Mouse (Mus musculus) embryonic facial prominence, embryonic 13.5 days (tissue): ENCODE results near the gene Uqcc2. TPM values are rescaled to one million over a fixed set of nuclear protein-coding genes. Genes with fewer than 3 reads are reported as not detected.

Experiments
- ATAC-seq: fragments of 200-750 bp; cut with Nextera tagmentation; 2 replicates; pipeline ENCODE4 v1.8.0; 2017; ENCODE audit warnings: low read depth; ENCODE audit not compliant: insufficient number of reproducible peaks, insufficient read depth, low FRiP score, low TSS enrichment
- H3K27ac ChIP-seq: fragments of 300-500 bp; sonication (generic); 2 replicates; pipeline ENCODE4 v1.5.1; 2015; ENCODE audit warnings: moderate library complexity, mild to moderate bottlenecking, inconsistent platforms
- H3K27me3 ChIP-seq: fragments of 300-500 bp; sonication (generic); 2 replicates; pipeline ENCODE4 v1.6.1; 2015; ENCODE audit warnings: mild to moderate bottlenecking, inconsistent platforms
- H3K36me3 ChIP-seq: fragments of 300-500 bp; sonication (generic); 2 replicates; pipeline ENCODE4 v1.6.1; 2015; ENCODE audit warnings: mild to moderate bottlenecking, inconsistent platforms
- H3K4me1 ChIP-seq: fragments of 300-500 bp; sonication (generic); 2 replicates; pipeline ENCODE4 v1.6.1; 2015; ENCODE audit warnings: inconsistent platforms
- H3K4me2 ChIP-seq: fragments of 300-500 bp; sonication (generic); 2 replicates; pipeline ENCODE4 v1.6.1; 2015; ENCODE audit warnings: moderate library complexity, mild to moderate bottlenecking, inconsistent platforms
- H3K4me3 ChIP-seq: fragments of 300-500 bp; sonication (generic); 2 replicates; pipeline ENCODE4 v1.5.1; 2015; ENCODE audit warnings: mild to moderate bottlenecking, inconsistent platforms
- H3K9ac ChIP-seq: fragments of 300-500 bp; sonication (generic); 2 replicates; pipeline ENCODE4 v1.6.1; 2015; ENCODE audit warnings: mild to moderate bottlenecking, inconsistent platforms
- H3K9me3 ChIP-seq: fragments of 300-500 bp; sonication (generic); 2 replicates; pipeline ENCODE4 v1.6.1; 2016; ENCODE audit warnings: inconsistent platforms
- WGBS: fragments of 180-500 bp; shearing (Covaris S2); methylation state at CpG from one replicate; pipeline ENCODE4 v1.1.7; 2015; ENCODE audit warnings: mixed read lengths; 5-methylcytosine and 5-hydroxymethylcytosine counted together
- polyA plus RNA-seq: library from polyadenylated mRNA; unstranded; fragments of >200 nt; fragmentation: Nextera tagmentation; extraction: Ambion mirVana; gene quantifications from 2 replicates; pipeline ENCODE4 v1.2.1, GENCODE M21; 2015

The Uqcc2 gene
- polyA plus RNA-seq, 1 experiment from 2014 or later = 350 TPM

DNA sequence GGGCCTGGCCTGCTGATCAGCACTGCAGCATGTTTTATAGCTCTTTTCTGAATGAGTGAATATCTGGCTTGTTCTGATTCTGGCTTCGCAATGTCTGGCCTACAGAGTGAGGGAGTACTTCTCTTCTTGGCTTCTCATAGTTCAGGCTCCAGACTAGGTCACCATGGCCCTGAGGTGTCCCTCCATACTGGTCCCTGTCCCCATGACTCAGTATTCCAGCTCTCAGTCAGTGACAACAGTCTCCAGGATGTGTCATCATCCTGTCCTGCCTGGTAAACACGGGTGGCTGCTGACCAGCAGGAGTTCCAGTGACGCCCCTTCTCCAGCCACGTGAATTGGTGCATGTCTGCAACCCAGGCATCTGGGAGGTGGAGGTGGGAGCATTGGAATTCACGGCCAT is 37.4 kb upstream of the Uqcc2 start:
- no peak overlapping the region for H3K4me3 ChIP-seq
- H3K36me3 ChIP-seq = no peaks in the 10 kb centered on the region
- H3K4me1 ChIP-seq = peaks cover 61% of the 10 kb centered on the region
- no peak for ATAC-seq
- no peak overlapping the region for H3K4me2 ChIP-seq
- no peaks in the 10 kb centered on the region for H3K27me3 ChIP-seq
- no peaks in the 10 kb centered on the region for H3K9me3 ChIP-seq
- H3K27ac ChIP-seq = 0 out of 2 replicates have a peak overlapping the region, but pooled peaks have one; percentile 91
- H3K9ac ChIP-seq = no peak overlapping the region
- WGBS = 83% methylated on average over 5 of the region's 5 CpGs

DNA sequence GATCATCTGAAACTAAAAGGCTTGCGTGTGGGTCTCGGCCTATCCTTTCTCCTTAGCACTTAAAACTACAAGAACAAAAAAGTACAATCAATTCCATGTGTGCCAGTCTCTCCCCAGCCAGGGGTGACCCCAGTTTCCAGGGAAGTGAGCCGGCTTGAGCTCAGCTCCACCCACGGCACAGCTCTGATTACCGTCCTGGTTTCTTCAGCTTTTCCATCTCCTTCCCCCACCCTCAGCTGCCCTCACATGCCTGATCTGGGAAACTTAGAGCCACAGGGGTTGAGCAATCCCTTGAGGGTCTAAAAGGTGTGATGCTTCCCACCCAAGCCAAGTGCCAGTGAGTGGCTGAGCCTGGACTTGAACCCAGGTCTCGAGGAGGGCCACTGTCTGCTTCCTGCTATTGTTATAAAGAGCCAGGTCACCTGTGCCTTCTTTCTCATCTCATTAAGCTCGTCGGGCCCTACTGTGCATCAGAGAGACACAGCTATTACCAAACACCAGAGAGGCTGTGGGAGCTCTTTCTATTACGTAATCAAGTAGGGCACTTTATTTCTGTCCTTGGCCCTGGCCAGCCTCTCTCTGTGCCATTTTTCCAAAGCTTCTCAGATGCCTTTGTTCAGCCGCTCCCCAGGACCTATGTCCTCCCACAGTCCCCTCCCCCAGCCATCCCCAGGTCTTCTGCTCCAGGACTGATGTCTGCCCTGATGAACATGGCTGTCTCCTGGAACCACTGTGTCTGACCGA is 36.4 kb upstream of the Uqcc2 start:
- H3K4me3 ChIP-seq = no peak overlapping the region
- WGBS = 41% methylated on average over 11 of the region's 11 CpGs
- H3K9me3 ChIP-seq = no peaks in the 10 kb centered on the region
- peak; percentile 45; the same call in 1 of the 2 replicates for ATAC-seq
- peaks cover 51% of the 10 kb centered on the region for H3K4me1 ChIP-seq
- H3K27ac ChIP-seq = peak overlapping the region; percentile 91
- no peaks in the 10 kb centered on the region for H3K36me3 ChIP-seq
- no peak overlapping the region for H3K4me2 ChIP-seq
- peak overlapping the region; percentile 51 for H3K9ac ChIP-seq
- H3K27me3 ChIP-seq = no peaks in the 10 kb centered on the region

DNA sequence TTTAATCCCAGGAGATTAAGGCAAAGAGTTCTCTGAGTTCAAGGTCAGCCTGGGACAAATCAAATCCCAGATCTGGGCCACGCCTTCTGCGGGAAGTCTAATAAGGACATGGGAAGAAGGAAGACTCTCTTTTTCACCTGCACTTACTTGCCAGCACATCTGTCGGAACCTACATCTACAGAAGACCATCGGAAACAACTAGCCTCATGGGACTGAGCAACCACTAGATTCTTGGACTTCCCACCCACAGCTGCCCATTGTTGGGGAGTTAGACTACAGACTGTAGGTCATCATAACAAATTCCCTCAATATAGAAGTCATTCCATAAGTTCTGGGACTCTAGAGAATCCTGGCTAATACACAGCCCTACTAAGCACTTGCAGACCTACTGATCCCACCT is 34.9 kb upstream of the Uqcc2 start:
- ATAC-seq = no peak
- Histone ChIP-seq H3K9me3 (no peaks in the 10 kb centered on the region), H3K4me1 (peaks cover 38% of the 10 kb centered on the region), H3K4me2 (no peak overlapping the region), H3K4me3 (no peak overlapping the region), H3K9ac (no peak overlapping the region), H3K36me3 (no peaks in the 10 kb centered on the region), H3K27me3 (no peaks in the 10 kb centered on the region), H3K27ac (peak overlapping the region; percentile 91; the same call in 1 of the 2 replicates)
- WGBS = 94% methylated on average over 4 of the region's 4 CpGs

DNA sequence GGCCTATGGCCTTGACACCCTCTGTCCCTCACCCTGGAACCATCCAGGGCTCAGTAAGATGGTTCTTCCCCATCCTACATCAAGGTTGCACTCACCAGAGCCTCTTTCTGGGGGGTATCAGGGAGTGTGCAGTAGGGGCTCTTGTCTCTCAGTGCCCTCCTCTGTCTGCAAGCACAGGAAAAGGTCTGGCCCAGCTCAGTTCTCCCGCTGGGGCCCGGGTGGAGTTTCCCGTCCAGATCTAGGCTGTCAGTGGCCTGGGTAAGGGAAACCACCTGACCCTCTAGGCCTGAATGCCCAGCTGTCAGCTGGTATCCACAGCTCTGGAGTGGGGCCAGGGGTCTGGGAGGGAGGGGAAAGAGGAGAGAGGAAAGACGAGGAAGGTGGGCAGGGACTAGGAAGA is 33.8 kb upstream of the Uqcc2 start, which contains the start of gene Ip6k3:
Gene Ip6k3, minus strand, starts transcription at position 251 of the 400 bp plus-strand sequence.
- ATAC-seq = no peak
- no peaks in the 10 kb centered on the region for H3K27me3 ChIP-seq
- peak within 1 kb of the TSS; percentile 91; the same call in 1 of the 2 replicates for H3K27ac ChIP-seq
- H3K9ac ChIP-seq = no peak within 1 kb of the TSS
- WGBS = 53% methylated on average over 4 of the region's 4 CpGs
- no peaks in the 10 kb centered on the region for H3K9me3 ChIP-seq
- no peak within 1 kb of the TSS for H3K4me2 ChIP-seq
- no peak within 1 kb of the TSS for H3K4me3 ChIP-seq
- H3K36me3 ChIP-seq = no peaks in the 10 kb centered on the region
- H3K4me1 ChIP-seq = peaks cover 32% of the 10 kb centered on the region

DNA sequence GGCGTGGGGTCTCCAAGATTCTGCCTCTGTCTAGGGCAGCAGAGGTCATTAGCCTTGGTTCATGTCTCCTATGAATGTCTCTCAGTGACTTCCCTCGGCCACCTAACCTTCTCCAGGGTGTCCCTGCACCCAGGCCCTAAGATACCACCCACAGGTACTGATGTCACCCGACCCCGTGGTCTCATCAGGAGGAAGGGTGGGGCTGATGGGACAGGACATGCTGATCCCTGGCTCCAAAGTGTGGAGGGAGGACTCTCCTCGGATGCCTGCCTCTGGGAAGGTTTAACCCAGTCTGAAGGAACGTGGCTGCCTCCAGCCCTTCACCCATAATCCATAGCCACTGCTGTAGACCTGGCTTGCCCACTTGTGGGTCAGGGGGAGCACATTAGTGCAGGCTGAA is 33.2 kb upstream of the Uqcc2 start:
- H3K4me3 ChIP-seq = no peak overlapping the region
- no peak overlapping the region for H3K4me2 ChIP-seq
- no peak overlapping the region for H3K27ac ChIP-seq
- ATAC-seq = no peak
- H3K4me1 ChIP-seq = peaks cover 32% of the 10 kb centered on the region
- H3K9me3 ChIP-seq = no peaks in the 10 kb centered on the region
- H3K36me3 ChIP-seq = no peaks in the 10 kb centered on the region
- no peak overlapping the region for H3K9ac ChIP-seq
- WGBS = 70% methylated on average over 6 of the region's 6 CpGs
- no peaks in the 10 kb centered on the region for H3K27me3 ChIP-seq

DNA sequence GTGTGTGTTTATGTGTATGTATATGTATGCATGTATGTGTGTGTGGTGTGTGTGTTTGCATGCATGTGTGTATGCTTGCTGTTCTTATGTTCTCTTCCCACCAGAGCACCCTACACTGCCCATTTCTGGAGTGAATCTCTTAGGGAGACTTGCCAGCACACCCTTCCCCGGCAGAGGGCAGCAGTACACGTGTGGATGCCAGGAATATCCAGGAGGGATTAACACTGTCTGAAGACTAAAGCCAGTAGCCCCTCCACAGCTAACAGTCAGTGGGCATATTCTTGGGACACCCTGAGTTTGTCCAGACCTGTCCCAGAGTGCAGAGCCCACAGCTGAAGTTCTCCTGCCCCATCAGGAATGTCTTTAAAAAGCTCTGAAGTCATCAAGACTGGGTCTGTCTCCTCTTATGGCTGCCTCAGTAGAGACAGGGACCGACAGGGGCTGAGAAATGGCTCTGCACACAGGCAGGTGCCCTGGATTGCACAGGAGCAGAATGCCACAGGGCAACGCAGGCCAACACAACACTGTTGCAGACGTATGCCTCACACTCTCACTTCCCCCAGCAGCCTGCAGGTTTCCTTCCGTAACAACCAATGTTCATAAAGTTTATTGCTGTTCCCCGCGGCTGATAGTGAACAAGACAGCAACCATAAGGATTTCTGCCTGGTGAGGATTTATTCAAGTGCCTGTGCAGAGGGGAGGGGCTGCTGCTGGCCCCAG is 31.5 kb upstream of the Uqcc2 start:
- H3K36me3 ChIP-seq = no peaks in the 10 kb centered on the region
- no peaks in the 10 kb centered on the region for H3K27me3 ChIP-seq
- WGBS = 65% methylated on average over 8 of the region's 8 CpGs
- ATAC-seq = no peak
- H3K4me2 ChIP-seq = no peak overlapping the region
- H3K9ac ChIP-seq = no peak overlapping the region
- H3K4me3 ChIP-seq = no peak overlapping the region
- peaks cover 26% of the 10 kb centered on the region for H3K4me1 ChIP-seq
- H3K9me3 ChIP-seq = no peaks in the 10 kb centered on the region
- H3K27ac ChIP-seq = no peak overlapping the region

DNA sequence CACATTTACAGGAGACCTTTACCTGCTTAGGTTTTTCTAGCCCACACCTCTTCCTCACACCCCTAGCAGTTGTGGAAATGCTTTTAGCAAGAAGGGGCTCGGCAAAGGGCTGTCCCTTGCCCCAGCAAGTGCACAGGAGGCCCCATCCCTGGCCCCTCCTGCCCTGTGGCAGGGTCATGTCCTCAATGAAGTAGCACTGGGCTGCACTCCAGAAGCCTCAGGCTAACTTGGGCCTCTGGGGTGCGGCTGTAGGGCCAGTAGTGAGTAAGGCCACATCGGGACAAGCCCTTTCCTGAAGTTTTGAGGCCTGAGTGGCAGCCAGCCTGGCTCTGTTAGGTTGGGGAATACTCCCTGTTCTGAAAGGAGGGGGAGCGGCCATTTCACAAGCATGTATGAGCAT is 27.2 kb upstream of the Uqcc2 start:
- Histone ChIP-seq H3K4me2 (no peak overlapping the region), H3K9ac (no peak overlapping the region), H3K4me1 (peaks cover 9% of the 10 kb centered on the region), H3K27ac (no peak overlapping the region), H3K36me3 (no peaks in the 10 kb centered on the region), H3K4me3 (no peak overlapping the region), H3K27me3 (no peaks in the 10 kb centered on the region), H3K9me3 (no peaks in the 10 kb centered on the region)
- WGBS = 62% methylated on average over 4 of the region's 4 CpGs
- ATAC-seq = 0 out of 2 replicates have a peak, but pooled peaks have one; percentile 11

DNA sequence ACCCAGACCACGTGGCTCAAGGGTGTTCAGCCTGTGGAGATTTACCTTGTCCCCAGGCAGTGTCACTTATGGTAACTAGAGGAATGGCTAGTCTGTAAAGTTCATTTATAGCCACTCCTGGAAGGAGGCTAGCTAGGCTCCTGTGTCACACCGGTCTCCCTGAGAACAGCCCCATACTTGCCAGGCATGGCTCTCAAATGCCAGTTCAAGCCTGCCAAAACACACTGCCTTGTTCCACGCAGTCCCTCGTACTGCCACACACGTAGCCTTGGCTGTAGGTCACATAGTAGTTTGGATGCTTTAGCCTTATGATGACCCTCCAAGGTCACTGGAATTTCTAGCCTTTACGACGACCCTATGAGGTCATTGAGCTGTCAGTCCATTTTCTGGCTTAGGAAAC is 25.5 kb upstream of the Uqcc2 start:
- no peak overlapping the region for H3K4me2 ChIP-seq
- no peaks in the 10 kb centered on the region for H3K36me3 ChIP-seq
- H3K4me3 ChIP-seq = no peak overlapping the region
- 71% methylated on average over 7 of the region's 7 CpGs for WGBS
- peaks cover 26% of the 10 kb centered on the region for H3K4me1 ChIP-seq
- no peaks in the 10 kb centered on the region for H3K27me3 ChIP-seq
- H3K9ac ChIP-seq = no peak overlapping the region
- ATAC-seq = no peak
- no peaks in the 10 kb centered on the region for H3K9me3 ChIP-seq
- no peak overlapping the region for H3K27ac ChIP-seq

DNA sequence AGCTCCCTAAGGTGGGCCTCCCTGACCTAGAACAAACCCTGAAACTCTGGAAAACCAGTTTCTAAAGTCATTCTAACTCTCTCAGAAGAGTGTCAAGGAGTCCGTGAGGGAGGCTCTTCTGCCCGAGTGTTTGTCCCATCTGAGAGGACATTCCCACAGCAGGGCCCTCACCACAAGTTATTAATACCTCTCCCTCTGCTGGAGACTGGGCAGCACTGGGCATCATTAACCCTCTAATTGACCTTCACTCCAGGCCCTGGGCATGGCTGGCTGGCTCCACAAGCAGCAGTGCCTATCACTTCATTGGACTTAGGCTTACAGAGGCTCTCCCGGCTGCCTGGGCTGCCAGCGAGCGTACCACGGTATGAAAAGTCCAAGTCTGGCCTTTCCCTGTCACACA is 24.7 kb upstream of the Uqcc2 start:
- 86% methylated on average over 6 of the region's 6 CpGs for WGBS
- Histone ChIP-seq H3K4me1 (peaks cover 33% of the 10 kb centered on the region), H3K27ac (no peak overlapping the region), H3K36me3 (no peaks in the 10 kb centered on the region), H3K9me3 (no peaks in the 10 kb centered on the region), H3K4me3 (no peak overlapping the region), H3K9ac (no peak overlapping the region), H3K4me2 (no peak overlapping the region), H3K27me3 (no peaks in the 10 kb centered on the region)
- no peak for ATAC-seq

DNA sequence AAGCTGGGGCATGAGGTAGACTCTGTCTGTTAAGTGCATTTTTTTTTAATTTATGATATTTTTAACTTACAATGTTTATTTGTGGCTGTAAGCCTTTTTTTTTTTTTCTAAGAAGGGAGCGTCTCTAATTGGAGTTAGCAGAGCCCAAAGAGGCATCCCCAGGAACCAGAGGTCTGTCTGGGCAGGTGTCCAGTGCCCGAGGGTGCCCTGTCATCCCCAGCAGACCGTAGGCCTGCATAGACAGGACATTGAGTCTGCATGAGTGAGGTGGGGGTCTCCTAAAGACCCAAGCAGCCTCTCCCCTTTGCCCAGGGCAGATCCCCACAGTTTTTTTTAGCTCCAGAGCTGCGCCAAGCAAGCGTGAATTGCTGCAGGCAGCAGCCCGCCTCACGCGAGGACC is 22.0 kb upstream of the Uqcc2 start:
- Histone ChIP-seq H3K27ac (no peak overlapping the region), H3K4me3 (no peak overlapping the region), H3K4me1 (peaks cover 46% of the 10 kb centered on the region), H3K4me2 (no peak overlapping the region), H3K36me3 (no peaks in the 10 kb centered on the region), H3K27me3 (no peaks in the 10 kb centered on the region), H3K9ac (no peak overlapping the region), H3K9me3 (no peaks in the 10 kb centered on the region)
- no peak for ATAC-seq
- 69% methylated on average over 8 of the region's 8 CpGs for WGBS

DNA sequence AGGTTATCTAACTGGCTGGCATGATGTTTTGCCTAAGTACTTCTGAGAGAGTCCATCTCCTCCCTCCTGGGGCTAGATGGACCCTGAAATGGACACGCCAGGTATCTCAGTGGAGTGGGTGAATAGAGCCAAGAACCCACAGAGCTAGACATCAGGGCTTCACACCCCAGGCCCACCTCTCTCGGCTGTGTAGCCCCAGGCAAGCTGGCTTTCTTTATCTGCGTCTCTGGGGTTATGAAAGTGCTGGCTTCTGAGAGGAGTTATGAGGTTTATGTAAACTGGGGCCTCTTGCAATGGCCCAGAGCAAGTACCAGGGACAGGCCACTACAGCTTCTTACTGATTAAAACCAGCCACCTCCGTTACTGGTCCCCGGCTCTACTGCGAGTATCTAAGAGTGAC is 21.2 kb upstream of the Uqcc2 start:
- Histone ChIP-seq H3K4me1 (peaks cover 51% of the 10 kb centered on the region), H3K27ac (0 out of 2 replicates have a peak overlapping the region, but pooled peaks have one; percentile 16), H3K36me3 (no peaks in the 10 kb centered on the region), H3K27me3 (no peaks in the 10 kb centered on the region), H3K4me3 (no peak overlapping the region), H3K9ac (no peak overlapping the region), H3K9me3 (no peaks in the 10 kb centered on the region), H3K4me2 (no peak overlapping the region)
- no peak for ATAC-seq
- WGBS = 53% methylated on average over 6 of the region's 6 CpGs

DNA sequence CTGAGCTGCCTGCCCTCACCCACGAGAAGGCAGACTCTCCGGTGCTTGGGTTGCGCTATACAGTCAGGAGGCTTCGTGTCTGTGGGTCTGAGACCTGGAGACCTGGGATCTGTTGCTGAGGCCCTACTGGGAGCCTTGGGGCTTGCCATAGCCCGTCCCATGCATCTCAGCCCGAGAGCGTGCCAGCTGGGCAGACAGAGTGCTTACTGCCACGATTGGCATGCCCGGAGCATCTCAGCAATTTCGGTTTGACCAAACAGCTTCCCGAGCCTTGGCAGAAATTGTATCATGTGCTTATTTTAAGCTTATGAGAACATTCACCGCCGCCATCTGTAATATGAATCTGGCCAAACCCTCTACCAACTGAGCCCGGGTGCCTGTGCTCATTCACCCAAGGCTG is 20.5 kb upstream of the Uqcc2 start:
- 0 out of 2 replicates have a peak overlapping the region, but pooled peaks have one; percentile 18 for H3K27ac ChIP-seq
- H3K4me3 ChIP-seq = no peak overlapping the region
- no peak overlapping the region for H3K9ac ChIP-seq
- 88% methylated on average over 14 of the region's 14 CpGs for WGBS
- no peaks in the 10 kb centered on the region for H3K9me3 ChIP-seq
- ATAC-seq = no peak
- H3K36me3 ChIP-seq = no peaks in the 10 kb centered on the region
- peaks cover 58% of the 10 kb centered on the region for H3K4me1 ChIP-seq
- no peaks in the 10 kb centered on the region for H3K27me3 ChIP-seq
- H3K4me2 ChIP-seq = no peak overlapping the region
